Mouse (Mus musculus) intestine, postnatal 0 days (tissue): ENCODE measurements around the gene Gtf2ird1. TPM values are rescaled to one million over a fixed set of nuclear protein-coding genes. Genes with fewer than 3 reads are reported as not detected.
"Not testable (repeated sequence)": the region's sequence is repeated elsewhere in the genome, so short reads cannot be mapped to it uniquely, and the experiment has no call there.

ENCODE experiments used
- ATAC-seq: fragments of 200-750 bp; cut with Nextera tagmentation; 2 replicates; pipeline ENCODE4 v1.8.0; 2017; ENCODE audit warnings: mild to moderate bottlenecking, moderate TSS enrichment, moderate library complexity
- H3K27ac ChIP-seq: fragments of 300-500 bp; sonication (generic); 2 replicates; pipeline ENCODE4 v1.5.1; 2014; ENCODE audit warnings: mild to moderate bottlenecking, low read depth, low read length, moderate library complexity
- H3K27me3 ChIP-seq: fragments of 300-500 bp; sonication (generic); replicated peaks from 2 replicates; pipeline ENCODE4 v1.6.1; 2014; ENCODE audit warnings: low read length, mixed read lengths; ENCODE audit not compliant: control insufficient read depth, insufficient read depth
- H3K36me3 ChIP-seq: fragments of 300-500 bp; sonication (generic); 2 replicates; pipeline ENCODE4 v1.6.1; 2014; ENCODE audit warnings: mild to moderate bottlenecking, moderate library complexity; ENCODE audit not compliant: control insufficient read depth, insufficient read depth
- H3K4me1 ChIP-seq: fragments of 300-500 bp; sonication (generic); replicated peaks from 2 replicates; pipeline ENCODE4 v1.6.1; 2014; ENCODE audit warnings: antibody characterized with exemption, low read length, mixed read lengths; ENCODE audit not compliant: control insufficient read depth, insufficient read depth
- H3K4me2 ChIP-seq: fragments of 300-500 bp; sonication (generic); replicated peaks from 2 replicates; pipeline ENCODE4 v1.6.1; 2014; ENCODE audit warnings: low read depth, mild to moderate bottlenecking, moderate library complexity
- H3K4me3 ChIP-seq: fragments of 300-500 bp; sonication (generic); 2 replicates; pipeline ENCODE4 v1.5.1; 2014; ENCODE audit warnings: low read depth, low read length
- H3K9ac ChIP-seq: fragments of 300-500 bp; sonication (generic); 2 replicates; pipeline ENCODE4 v1.6.1; 2014; ENCODE audit warnings: mild to moderate bottlenecking, low read depth, low read length
- H3K9me3 ChIP-seq: fragments of 300-500 bp; sonication (generic); 2 replicates; pipeline ENCODE4 v1.6.1; 2016; ENCODE audit warnings: mixed run types; ENCODE audit not compliant: control insufficient read depth
- CTCF ChIP-seq: sonication (generic); IDR thresholded peaks from 2 replicates; pipeline ENCODE4 v1.5.1; 2016; ENCODE audit warnings: low read depth, mild to moderate bottlenecking, control low read depth, antibody characterized with exemption, moderate library complexity
- WGBS: fragments of 180-500 bp; shearing (Covaris S2); extraction: QIAGEN DNeasy Blood & Tissue Kit; methylation state at CpG from one replicate; pipeline ENCODE4 v1.1.7; 2014; 5-methylcytosine and 5-hydroxymethylcytosine counted together
- polyA plus RNA-seq: library from polyadenylated mRNA; unstranded; fragments of >200 nt; fragmentation: Nextera tagmentation; extraction: Ambion mirVana; gene quantifications from 2 replicates; pipeline ENCODE4 v1.2.1, GENCODE M21; 2015

Gtf2ird1 gene
- polyA plus RNA-seq, 1 experiment from 2014 or later = 46.8 TPM

GRCm38 (mm10) chr5:134344076-134344475 lies 112.4 kb downstream of the Gtf2ird1 start:
- Histone ChIP-seq H3K4me3 (no peak overlapping the region), H3K27ac (no peak overlapping the region), H3K27me3 (no peaks in the 10 kb centered on the region), H3K9ac (no peak overlapping the region), H3K36me3 (no peaks in the 10 kb centered on the region), H3K4me1 (no peaks in the 10 kb centered on the region), H3K9me3 (no peaks in the 10 kb centered on the region), H3K4me2 (no peak overlapping the region)
- 83% methylated on average over 8 of the region's 8 CpGs for WGBS
- TF ChIP-seq CTCF = no peak
- ATAC-seq = no peak

DNA sequence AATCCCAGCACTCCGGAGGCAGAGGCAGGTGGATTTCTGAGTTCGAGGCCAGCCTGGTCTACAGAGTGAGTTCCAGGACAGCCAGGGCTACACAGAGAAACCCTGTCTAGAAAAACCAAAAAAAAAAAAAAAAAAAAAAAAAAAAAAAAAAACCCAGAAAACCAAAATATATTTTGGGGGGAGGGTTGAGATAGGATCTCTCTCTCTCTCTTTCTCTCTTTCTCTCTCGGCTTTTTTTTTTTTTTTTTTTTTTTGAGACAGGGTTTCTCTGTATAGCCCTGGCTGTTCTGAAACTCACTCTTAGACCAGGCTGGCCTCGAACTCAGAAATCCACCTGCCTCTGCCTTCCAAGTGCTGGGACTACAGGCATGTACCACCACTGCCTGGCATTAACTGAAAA lies 113.0 kb downstream of the Gtf2ird1 start:
- not testable (repeated sequence) for ATAC-seq

GRCm38 (mm10) chr5:134342503-134343205 lies 113.9 kb downstream of the Gtf2ird1 start:
- no peak overlapping the region for H3K9ac ChIP-seq
- ATAC-seq = no peak
- no peaks in the 10 kb centered on the region for H3K4me1 ChIP-seq
- WGBS = 68% methylated on average over 18 of the region's 18 CpGs
- peak; percentile 32 for TF ChIP-seq CTCF
- no peaks in the 10 kb centered on the region for H3K27me3 ChIP-seq
- no peak overlapping the region for H3K4me2 ChIP-seq
- no peaks in the 10 kb centered on the region for H3K9me3 ChIP-seq
- no peak overlapping the region for H3K4me3 ChIP-seq
- no peak overlapping the region for H3K27ac ChIP-seq
- H3K36me3 ChIP-seq = no peaks in the 10 kb centered on the region

More for the DNA sequence above, 113.0 kb downstream of the Gtf2ird1 start:
- H3K4me2 ChIP-seq, H3K4me3 ChIP-seq, H3K36me3 ChIP-seq, H3K9ac ChIP-seq, H3K9me3 ChIP-seq, H3K27me3 ChIP-seq, H3K4me1 ChIP-seq, H3K27ac ChIP-seq: not testable (repeated sequence)
- 78% methylated on average over 4 of the region's 4 CpGs for WGBS

GRCm38 (mm10) chr5:134341721-134342120 lies 114.8 kb downstream of the Gtf2ird1 start:
- Histone ChIP-seq H3K9ac (no peak overlapping the region), H3K27ac (no peak overlapping the region), H3K4me2 (no peak overlapping the region), H3K4me1 (no peaks in the 10 kb centered on the region), H3K9me3 (no peaks in the 10 kb centered on the region), H3K36me3 (no peaks in the 10 kb centered on the region), H3K4me3 (no peak overlapping the region), H3K27me3 (no peaks in the 10 kb centered on the region)
- WGBS = 89% methylated on average over 5 of the region's 5 CpGs
- no peak for TF ChIP-seq CTCF
- no peak for ATAC-seq

DNA sequence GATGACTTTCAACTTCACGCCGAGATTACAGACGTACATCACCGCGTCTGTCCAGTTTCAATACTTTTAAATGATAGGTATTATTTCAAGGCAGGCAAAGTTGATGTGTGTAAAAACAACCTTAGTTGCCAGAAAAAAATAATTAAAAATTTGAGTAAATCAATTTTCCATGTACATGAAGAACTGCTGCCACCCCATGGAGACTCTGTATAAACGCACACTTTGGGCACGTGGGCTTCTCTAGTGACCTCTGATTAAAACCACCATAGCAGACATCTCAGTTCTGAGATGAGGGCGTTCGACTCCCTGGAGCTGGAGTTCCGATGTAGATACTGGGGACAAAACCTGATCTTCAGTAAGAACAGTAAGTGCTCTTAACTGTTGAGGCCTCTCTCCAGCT lies 115.2 kb downstream of the Gtf2ird1 start:
- no peak overlapping the region for H3K4me2 ChIP-seq
- H3K9ac ChIP-seq = no peak overlapping the region
- H3K36me3 ChIP-seq = no peaks in the 10 kb centered on the region
- no peak overlapping the region for H3K27ac ChIP-seq
- H3K27me3 ChIP-seq = no peaks in the 10 kb centered on the region
- H3K4me3 ChIP-seq = no peak overlapping the region
- H3K4me1 ChIP-seq = no peaks in the 10 kb centered on the region
- ATAC-seq = no peak
- peak; percentile 75 for TF ChIP-seq CTCF
- no peaks in the 10 kb centered on the region for H3K9me3 ChIP-seq
- 65% methylated on average over 10 of the region's 10 CpGs for WGBS

GRCm38 (mm10) chr5:134340101-134340522 lies 116.4 kb downstream of the Gtf2ird1 start:
- WGBS = 27% methylated on average over 6 of the region's 6 CpGs
- Histone ChIP-seq H3K9ac (no peak overlapping the region), H3K4me1 (no peaks in the 10 kb centered on the region), H3K27me3 (no peaks in the 10 kb centered on the region), H3K4me3 (no peak overlapping the region), H3K4me2 (no peak overlapping the region), H3K36me3 (no peaks in the 10 kb centered on the region), H3K9me3 (no peaks in the 10 kb centered on the region), H3K27ac (no peak overlapping the region)
- TF ChIP-seq CTCF = no peak
- ATAC-seq = no peak

GRCm38 (mm10) chr5:134337012-134337411 lies 119.5 kb downstream of the Gtf2ird1 start:
- not testable (repeated sequence) for H3K9me3 ChIP-seq, H3K9ac ChIP-seq, H3K27me3 ChIP-seq, H3K4me3 ChIP-seq, H3K4me1 ChIP-seq, H3K36me3 ChIP-seq, H3K27ac ChIP-seq, H3K4me2 ChIP-seq, ATAC-seq
- WGBS = 62% methylated on average over 2 of the region's 2 CpGs
